Mouse (Mus musculus): ENCODE results near the gene Gm20388. TPM values are rescaled to one million over a fixed set of nuclear protein-coding genes. Genes with fewer than 3 reads are reported as not detected.

The Gm20388 gene
- total and polyA plus RNA-seq, 2 experiments from 2014 or later: 17.3 TPM; not detected in 1

- no peak overlapping the region for H3K9ac ChIP-seq (replicated peaks; ENCODE audit: low read depth, low read length)
- DNase-seq (ENCODE audit: low spot score): no peak
- H3K36me3 ChIP-seq (replicated peaks; ENCODE audit: control insufficient read depth, insufficient read depth, low read length): no peaks in the 10 kb centered on the region
- TF ChIP-seq CTCF (IDR thresholded peaks at IDR 0.05; ENCODE audit: low read depth) (no peak), EP300 (IDR thresholded peaks at IDR 0.05; ENCODE audit: low read depth) (no peak)
- H3K4me2 ChIP-seq (ENCODE audit: low read depth, low read length): no peak overlapping the region
- no peak for ATAC-seq (ENCODE audit: insufficient read depth, low read depth)
- no peak overlapping the region for H3K27ac ChIP-seq (ENCODE audit: low read depth)
- H3K9me3 ChIP-seq (replicated peaks; ENCODE audit: control insufficient read depth, low read length): no peaks in the 10 kb centered on the region
- no peak overlapping the region for H3K4me3 ChIP-seq (ENCODE audit: low read depth, low read length)
- WGBS: 35% methylated on average over 13 of the region's 13 CpGs
- H3K27me3 ChIP-seq (ENCODE audit: control insufficient read depth, insufficient read depth, low read length): no peaks in the 10 kb centered on the region
- peaks cover 10% of the 10 kb centered on the region; the same call in 1 of the 2 replicates for H3K4me1 ChIP-seq (ENCODE audit: control insufficient read depth, insufficient read depth)
Observed at GRCm38 (mm10) chr8:122700628-122701027, 2790.0 kb downstream of the Gm20388 start.

GRCm38 (mm10) chr8:122701441-122702185, 2791.0 kb downstream of the Gm20388 start:
- ATAC-seq (ENCODE audit: insufficient read depth, low read depth) (no peak), DNase-seq (ENCODE audit: low spot score) (no peak)
- Histone ChIP-seq H3K4me3 (ENCODE audit: low read depth, low read length) (no peak overlapping the region), H3K4me2 (ENCODE audit: low read depth, low read length) (no peak overlapping the region), H3K27ac (ENCODE audit: low read depth) (no peak overlapping the region), H3K9me3 (replicated peaks; ENCODE audit: control insufficient read depth, low read length) (no peaks in the 10 kb centered on the region), H3K27me3 (ENCODE audit: control insufficient read depth, insufficient read depth, low read length) (no peaks in the 10 kb centered on the region), H3K9ac (replicated peaks; ENCODE audit: low read depth, low read length) (no peak overlapping the region), H3K36me3 (replicated peaks; ENCODE audit: control insufficient read depth, insufficient read depth, low read length) (no peaks in the 10 kb centered on the region), H3K4me1 (ENCODE audit: control insufficient read depth, insufficient read depth) (peaks cover 6% of the 10 kb centered on the region; the same call in 1 of the 2 replicates)
- TF ChIP-seq CTCF (IDR thresholded peaks at IDR 0.05; ENCODE audit: low read depth) (no peak), EP300 (IDR thresholded peaks at IDR 0.05; ENCODE audit: low read depth) (no peak)
- WGBS: 74% methylated on average over 12 of the region's 12 CpGs

- TF ChIP-seq EP300 (IDR thresholded peaks at IDR 0.05; ENCODE audit: low read depth): no peak
Observed at GRCm38 (mm10) chr8:122702301-122702941, 2791.8 kb downstream of the Gm20388 start.

GRCm38 (mm10) chr8:122702957-122703356, 2792.3 kb downstream of the Gm20388 start:
- no peak for DNase-seq (ENCODE audit: low spot score)
- Histone ChIP-seq H3K4me1 (ENCODE audit: control insufficient read depth, insufficient read depth) (no peaks in the 10 kb centered on the region; the same call in 1 of the 2 replicates), H3K27me3 (ENCODE audit: control insufficient read depth, insufficient read depth, low read length) (no peaks in the 10 kb centered on the region), H3K4me2 (ENCODE audit: low read depth, low read length) (no peak overlapping the region), H3K4me3 (ENCODE audit: low read depth, low read length) (no peak overlapping the region), H3K36me3 (replicated peaks; ENCODE audit: control insufficient read depth, insufficient read depth, low read length) (no peaks in the 10 kb centered on the region), H3K27ac (ENCODE audit: low read depth) (no peak overlapping the region), H3K9me3 (replicated peaks; ENCODE audit: control insufficient read depth, low read length) (no peaks in the 10 kb centered on the region), H3K9ac (replicated peaks; ENCODE audit: low read depth, low read length) (no peak overlapping the region)
- ATAC-seq (ENCODE audit: insufficient read depth, low read depth): no peak
- 77% methylated on average over 6 of the region's 6 CpGs for WGBS
- TF ChIP-seq CTCF (IDR thresholded peaks at IDR 0.05; ENCODE audit: low read depth): no peak

More at GRCm38 (mm10) chr8:122702301-122702941, 2791.8 kb downstream of the Gm20388 start:
- no peak for DNase-seq (ENCODE audit: low spot score)
- no peak for ATAC-seq (ENCODE audit: insufficient read depth, low read depth)
- H3K4me3 ChIP-seq (ENCODE audit: low read depth, low read length): no peak overlapping the region
- 52% methylated on average over 10 of the region's 10 CpGs for WGBS
- H3K36me3 ChIP-seq (replicated peaks; ENCODE audit: control insufficient read depth, insufficient read depth, low read length): no peaks in the 10 kb centered on the region
- H3K4me2 ChIP-seq (ENCODE audit: low read depth, low read length): no peak overlapping the region
- H3K9me3 ChIP-seq (replicated peaks; ENCODE audit: control insufficient read depth, low read length): no peaks in the 10 kb centered on the region
- 0 out of 2 replicates have a peak overlapping the region, but pooled peaks have one; percentile 1 for H3K27ac ChIP-seq (ENCODE audit: low read depth)
- no peak overlapping the region for H3K9ac ChIP-seq (replicated peaks; ENCODE audit: low read depth, low read length)
- H3K27me3 ChIP-seq (ENCODE audit: control insufficient read depth, insufficient read depth, low read length): no peaks in the 10 kb centered on the region
- H3K4me1 ChIP-seq (ENCODE audit: control insufficient read depth, insufficient read depth): no peaks in the 10 kb centered on the region; the same call in 1 of the 2 replicates

GRCm38 (mm10) chr8:122704612-122705011, 2794.0 kb downstream of the Gm20388 start:
- DNase-seq (ENCODE audit: low spot score) (no peak), ATAC-seq (ENCODE audit: insufficient read depth, low read depth) (no peak)
- H3K4me3 ChIP-seq (ENCODE audit: low read depth, low read length): no peak overlapping the region
- H3K36me3 ChIP-seq (replicated peaks; ENCODE audit: control insufficient read depth, insufficient read depth, low read length): no peaks in the 10 kb centered on the region
- no peaks in the 10 kb centered on the region for H3K27me3 ChIP-seq (ENCODE audit: control insufficient read depth, insufficient read depth, low read length)
- no peak for TF ChIP-seq EP300 (IDR thresholded peaks at IDR 0.05; ENCODE audit: low read depth)
- TF ChIP-seq CTCF (IDR thresholded peaks at IDR 0.05; ENCODE audit: low read depth): no peak
- no peaks in the 10 kb centered on the region for H3K4me1 ChIP-seq (ENCODE audit: control insufficient read depth, insufficient read depth)
- no peaks in the 10 kb centered on the region for H3K9me3 ChIP-seq (replicated peaks; ENCODE audit: control insufficient read depth, low read length)
- WGBS: 86% methylated on average over 3 of the region's 3 CpGs
- H3K4me2 ChIP-seq (ENCODE audit: low read depth, low read length): no peak overlapping the region
- H3K9ac ChIP-seq (replicated peaks; ENCODE audit: low read depth, low read length): no peak overlapping the region
- H3K27ac ChIP-seq (ENCODE audit: low read depth): no peak overlapping the region
